Mouse (Mus musculus): ENCODE measurements around the gene Cyct. TPM values are rescaled to one million over a fixed set of nuclear protein-coding genes. Genes with fewer than 3 reads are reported as not detected.
A peak's percentile ranks its signal among the peaks of the same experiment; 100 is the strongest.

Gene Cyct
- polyA plus RNA-seq, 1 experiment from 2014 or later: not detected

DNA sequence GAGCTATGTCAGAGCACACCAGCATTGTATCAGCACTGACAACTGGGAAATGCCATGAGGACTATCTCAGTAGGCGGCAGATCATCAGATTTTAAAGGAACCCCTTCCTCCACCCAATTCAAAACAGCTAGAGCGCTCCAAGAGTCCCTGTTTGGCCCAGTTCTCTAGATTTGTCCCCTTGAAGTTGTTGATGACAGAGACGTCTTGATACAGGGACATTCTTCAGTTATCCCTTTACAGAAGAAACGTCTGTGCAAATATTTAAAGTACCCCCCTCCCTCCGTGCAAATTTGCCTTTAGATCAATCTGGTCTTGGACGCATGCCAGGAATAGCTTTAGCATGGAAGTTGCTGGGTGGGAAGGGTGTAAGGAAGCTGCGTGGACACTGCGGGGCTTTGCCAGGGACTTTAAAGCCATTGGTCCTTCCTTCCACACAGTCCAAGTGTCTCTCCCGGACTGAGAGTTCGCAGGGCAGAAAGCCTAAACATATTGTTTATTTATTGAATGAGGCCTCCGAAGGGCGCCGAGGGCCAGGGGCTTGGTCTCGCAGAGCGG lies 45.4 kb upstream of the Cyct start:
- ATAC-seq (ENCODE audit: low FRiP score, low TSS enrichment): peak; percentile 6; the same call in 1 of the 2 replicates
- Histone ChIP-seq H3K9me3 (ENCODE audit: control insufficient read depth, low read length) (no peaks in the 10 kb centered on the region), H3K9ac (ENCODE audit: low read length) (peak overlapping the region; percentile 74), H3K4me2 (replicated peaks; ENCODE audit: low read depth) (peak overlapping the region; percentile 98), H3K27ac (replicated peaks) (0 out of 2 replicates have a peak overlapping the region, but pooled peaks have one; percentile 24), H3K4me3 (ENCODE audit: low read depth, low read length) (peak overlapping the region; percentile 87), H3K36me3 (ENCODE audit: control insufficient read depth, insufficient read depth, low read length) (no peaks in the 10 kb centered on the region), H3K27me3 (ENCODE audit: control insufficient read depth, insufficient read depth, low read length) (no peaks in the 10 kb centered on the region), H3K4me1 (replicated peaks; ENCODE audit: control insufficient read depth, insufficient read depth) (no peaks in the 10 kb centered on the region)
- WGBS: 4% methylated on average over 15 of the region's 15 CpGs
- no peak for DNase-seq (ENCODE audit: low spot score)
- TF ChIP-seq EP300 (optimal IDR thresholded peaks at IDR 0.05) (no peak), CTCF (IDR thresholded peaks at IDR 0.05; ENCODE audit: low read depth) (no peak)

DNA sequence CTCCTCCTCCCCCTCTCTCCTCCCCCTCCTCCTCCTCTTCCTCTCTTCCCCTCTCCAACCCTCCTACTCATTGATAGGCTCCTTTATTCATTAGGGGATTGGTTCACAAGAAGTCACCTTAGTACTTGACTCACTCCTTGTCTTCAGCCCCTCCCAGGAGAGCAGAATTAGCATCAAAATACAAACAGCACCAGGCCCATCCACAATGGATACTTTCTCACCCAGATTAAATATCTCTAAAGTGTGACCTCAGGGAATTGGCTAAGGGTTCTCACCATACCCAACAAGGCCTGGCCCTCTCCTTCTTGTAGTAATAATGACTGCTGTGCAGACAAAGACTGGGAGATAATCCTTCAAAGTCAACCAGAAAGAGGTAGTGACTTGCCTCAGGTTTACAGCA lies 39.9 kb upstream of the Cyct start:
- no peak for DNase-seq (ENCODE audit: low spot score)
- H3K9ac ChIP-seq (ENCODE audit: low read length): no peak overlapping the region
- no peak overlapping the region for H3K27ac ChIP-seq (replicated peaks)
- H3K4me1 ChIP-seq (replicated peaks; ENCODE audit: control insufficient read depth, insufficient read depth): no peaks in the 10 kb centered on the region
- no peak overlapping the region for H3K4me3 ChIP-seq (ENCODE audit: low read depth, low read length)
- H3K27me3 ChIP-seq (ENCODE audit: control insufficient read depth, insufficient read depth, low read length): no peaks in the 10 kb centered on the region
- no peaks in the 10 kb centered on the region for H3K9me3 ChIP-seq (ENCODE audit: control insufficient read depth, low read length)
- no peaks in the 10 kb centered on the region for H3K36me3 ChIP-seq (ENCODE audit: control insufficient read depth, insufficient read depth, low read length)
- H3K4me2 ChIP-seq (replicated peaks; ENCODE audit: low read depth): no peak overlapping the region
- TF ChIP-seq EP300 (optimal IDR thresholded peaks at IDR 0.05) (no peak), CTCF (IDR thresholded peaks at IDR 0.05; ENCODE audit: low read depth) (no peak)
- ATAC-seq (ENCODE audit: low FRiP score, low TSS enrichment): no peak

DNA sequence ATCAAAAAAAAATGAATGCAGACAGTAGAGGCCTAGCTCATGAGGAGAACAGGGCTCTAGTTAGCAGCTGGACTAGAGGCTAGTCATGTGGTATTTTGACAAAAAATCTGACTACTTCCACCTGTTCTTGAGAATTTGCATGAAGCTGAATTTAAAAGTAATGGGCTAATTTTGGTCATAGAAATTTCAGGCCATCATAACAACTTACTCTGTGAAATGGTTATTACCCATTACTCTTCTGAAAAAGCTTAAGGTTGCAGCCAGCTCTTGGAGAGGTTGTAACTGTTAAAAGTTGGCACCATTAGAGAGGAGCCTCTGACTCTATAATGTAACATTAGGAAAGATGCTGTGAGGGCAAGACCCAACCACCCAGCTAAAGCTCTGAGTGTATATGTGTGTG lies 26.3 kb upstream of the Cyct start:
- no peak overlapping the region for H3K9ac ChIP-seq (ENCODE audit: low read length)
- TF ChIP-seq CTCF (IDR thresholded peaks at IDR 0.05; ENCODE audit: low read depth): no peak
- no peak for TF ChIP-seq EP300 (optimal IDR thresholded peaks at IDR 0.05)
- DNase-seq (ENCODE audit: low spot score) (no peak), ATAC-seq (ENCODE audit: low FRiP score, low TSS enrichment) (no peak)
- H3K27ac ChIP-seq (replicated peaks): no peak overlapping the region
- no peaks in the 10 kb centered on the region for H3K27me3 ChIP-seq (ENCODE audit: control insufficient read depth, insufficient read depth, low read length)
- no peaks in the 10 kb centered on the region for H3K9me3 ChIP-seq (ENCODE audit: control insufficient read depth, low read length)
- no peak overlapping the region for H3K4me2 ChIP-seq (replicated peaks; ENCODE audit: low read depth)
- no peak overlapping the region for H3K4me3 ChIP-seq (ENCODE audit: low read depth, low read length)
- no peaks in the 10 kb centered on the region for H3K4me1 ChIP-seq (replicated peaks; ENCODE audit: control insufficient read depth, insufficient read depth)
- H3K36me3 ChIP-seq (ENCODE audit: control insufficient read depth, insufficient read depth, low read length): peaks cover 3% of the 10 kb centered on the region; the same call in 1 of the 2 replicates

DNA sequence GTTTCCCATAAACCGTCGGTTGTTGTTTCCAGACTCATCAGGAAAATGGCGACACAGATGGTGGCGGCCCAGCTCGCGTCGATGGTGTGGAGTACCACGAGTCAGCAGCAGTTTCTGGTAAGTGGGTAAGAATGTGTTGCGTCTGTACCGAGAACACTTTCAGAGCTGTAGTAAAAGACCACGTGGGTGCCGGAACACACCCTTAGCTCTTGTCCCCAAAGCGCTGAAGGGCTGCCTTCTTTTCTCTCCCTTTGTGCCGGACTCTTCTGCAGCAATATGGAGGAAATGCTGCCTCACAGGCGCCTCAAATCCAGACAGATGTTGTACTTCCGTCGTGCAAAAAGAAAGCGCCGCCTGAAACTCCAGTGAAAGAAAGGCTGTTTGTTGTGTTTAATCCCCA lies 18.4 kb upstream of the Cyct start:
- Histone ChIP-seq H3K4me3 (ENCODE audit: low read depth, low read length) (no peak overlapping the region), H3K4me2 (replicated peaks; ENCODE audit: low read depth) (no peak overlapping the region), H3K27me3 (ENCODE audit: control insufficient read depth, insufficient read depth, low read length) (no peaks in the 10 kb centered on the region), H3K9me3 (ENCODE audit: control insufficient read depth, low read length) (no peaks in the 10 kb centered on the region), H3K4me1 (replicated peaks; ENCODE audit: control insufficient read depth, insufficient read depth) (no peaks in the 10 kb centered on the region), H3K36me3 (ENCODE audit: control insufficient read depth, insufficient read depth, low read length) (peaks cover 30% of the 10 kb centered on the region), H3K9ac (ENCODE audit: low read length) (no peak overlapping the region), H3K27ac (replicated peaks) (no peak overlapping the region)
- DNase-seq (ENCODE audit: low spot score) (no peak), ATAC-seq (ENCODE audit: low FRiP score, low TSS enrichment) (no peak)
- TF ChIP-seq EP300 (optimal IDR thresholded peaks at IDR 0.05) (no peak), CTCF (IDR thresholded peaks at IDR 0.05; ENCODE audit: low read depth) (no peak)
- 95% methylated on average over 19 of the region's 19 CpGs for WGBS

- 88% methylated on average over 6 of the region's 6 CpGs for WGBS
- H3K9me3 ChIP-seq (ENCODE audit: control insufficient read depth, low read length): no peaks in the 10 kb centered on the region
Observed at GRCm38 (mm10) chr2:76374544-76375206, 14.4 kb upstream of the Cyct start.

DNA sequence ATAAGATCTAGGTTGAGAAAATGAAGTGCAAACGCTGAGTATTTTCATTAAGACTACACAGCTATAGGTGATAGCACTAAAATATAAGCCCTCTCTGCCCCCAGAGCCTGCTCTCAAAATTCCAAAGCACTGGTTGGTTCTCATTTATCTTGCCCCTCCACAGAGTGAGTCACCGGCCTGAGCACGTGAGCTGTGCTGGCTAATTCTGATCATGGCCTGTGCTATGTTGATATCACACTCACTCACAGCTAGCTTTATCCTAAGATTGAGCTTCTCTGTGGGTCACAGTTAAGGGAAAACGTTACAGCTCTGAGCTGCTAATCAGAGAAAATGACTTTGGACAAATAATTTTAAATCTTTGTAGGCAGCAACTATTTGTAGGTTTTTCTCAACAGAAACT lies 12.0 kb upstream of the Cyct start:
- Histone ChIP-seq H3K27ac (replicated peaks) (no peak overlapping the region), H3K9ac (ENCODE audit: low read length) (no peak overlapping the region), H3K4me1 (replicated peaks; ENCODE audit: control insufficient read depth, insufficient read depth) (peaks cover 2% of the 10 kb centered on the region; the same call in 1 of the 2 replicates), H3K36me3 (ENCODE audit: control insufficient read depth, insufficient read depth, low read length) (peaks cover 11% of the 10 kb centered on the region; the same call in 1 of the 2 replicates), H3K4me3 (ENCODE audit: low read depth, low read length) (no peak overlapping the region), H3K4me2 (replicated peaks; ENCODE audit: low read depth) (no peak overlapping the region), H3K9me3 (ENCODE audit: control insufficient read depth, low read length) (no peaks in the 10 kb centered on the region), H3K27me3 (ENCODE audit: control insufficient read depth, insufficient read depth, low read length) (no peaks in the 10 kb centered on the region)
- DNase-seq (ENCODE audit: low spot score) (peak; percentile 22), ATAC-seq (ENCODE audit: low FRiP score, low TSS enrichment) (no peak)
- WGBS: 63% methylated on average over 4 of the region's 4 CpGs
- TF ChIP-seq EP300 (optimal IDR thresholded peaks at IDR 0.05): no peak
- no peak for TF ChIP-seq CTCF (IDR thresholded peaks at IDR 0.05; ENCODE audit: low read depth)

More at GRCm38 (mm10) chr2:76374544-76375206, 14.4 kb upstream of the Cyct start:
- Histone ChIP-seq H3K9ac (ENCODE audit: low read length) (no peak overlapping the region), H3K36me3 (ENCODE audit: control insufficient read depth, insufficient read depth, low read length) (peaks cover 22% of the 10 kb centered on the region), H3K4me1 (replicated peaks; ENCODE audit: control insufficient read depth, insufficient read depth) (peaks cover 2% of the 10 kb centered on the region; the same call in 1 of the 2 replicates), H3K4me3 (ENCODE audit: low read depth, low read length) (no peak overlapping the region), H3K4me2 (replicated peaks; ENCODE audit: low read depth) (no peak overlapping the region), H3K27ac (replicated peaks) (no peak overlapping the region), H3K27me3 (ENCODE audit: control insufficient read depth, insufficient read depth, low read length) (no peaks in the 10 kb centered on the region)
- ATAC-seq (ENCODE audit: low FRiP score, low TSS enrichment) (no peak), DNase-seq (ENCODE audit: low spot score) (no peak)
- no peak for TF ChIP-seq EP300 (optimal IDR thresholded peaks at IDR 0.05)
- no peak for TF ChIP-seq CTCF (IDR thresholded peaks at IDR 0.05; ENCODE audit: low read depth)

Data from stomach, postnatal 0 days (tissue).